Mouse (Mus musculus) CD8-positive naive resting alpha-beta T cell, adult 2 months (primary cell): ENCODE measurements around the gene Ptpdc1.

ENCODE experiments used
- DNase-seq, 2 experiments: peaks; one replicate each; pipeline ENCODE4 v3.0.0; 2022; ENCODE audit warnings: low read depth in 2 of 2, low spot score in 2 of 2

Gene Ptpdc1

GRCm38 (mm10) chr13:48657791-48658190, 32.3 kb upstream of the Ptpdc1 start:
- no peak for DNase-seq

GRCm38 (mm10) chr13:48655637-48656036, 30.2 kb upstream of the Ptpdc1 start:
- DNase-seq, result no peak

- DNase-seq, result peak; percentile 36 to 49
Observed at GRCm38 (mm10) chr13:48653788-48654770, 28.6 kb upstream of the Ptpdc1 start.

GRCm38 (mm10) chr13:48651132-48652065, 25.9 kb upstream of the Ptpdc1 start:
- DNase-seq, result no peak

- DNase-seq, result no peak
Observed at GRCm38 (mm10) chr13:48650615-48651014, 25.2 kb upstream of the Ptpdc1 start.

- DNase-seq, result no peak
Observed at GRCm38 (mm10) chr13:48646696-48647095, 21.2 kb upstream of the Ptpdc1 start.

GRCm38 (mm10) chr13:48643991-48644390, 18.5 kb upstream of the Ptpdc1 start:
- no peak for DNase-seq

GRCm38 (mm10) chr13:48643072-48643471, 17.6 kb upstream of the Ptpdc1 start:
- DNase-seq, result no peak

GRCm38 (mm10) chr13:48639570-48639969, 14.1 kb upstream of the Ptpdc1 start:
- DNase-seq, result peak; percentile 25 to 56

GRCm38 (mm10) chr13:48637706-48638105, 12.2 kb upstream of the Ptpdc1 start:
- no peak for DNase-seq

- DNase-seq, result no peak
Observed at GRCm38 (mm10) chr13:48631691-48632090, 6.2 kb upstream of the Ptpdc1 start.

GRCm38 (mm10) chr13:48624968-48625398, 481 bp downstream of the Ptpdc1 start:
- peak in 1 of 2 experiments; percentile 1 for DNase-seq

GRCm38 (mm10) chr13:48618890-48619289, 6.6 kb downstream of the Ptpdc1 start:
- no peak for DNase-seq

- no peak for DNase-seq
Observed at GRCm38 (mm10) chr13:48617774-48618173, 7.7 kb downstream of the Ptpdc1 start.

- DNase-seq, result no peak
Observed at GRCm38 (mm10) chr13:48614525-48614924, 10.9 kb downstream of the Ptpdc1 start.

- DNase-seq, result no peak
Observed at GRCm38 (mm10) chr13:48609106-48609505, 16.4 kb downstream of the Ptpdc1 start.

GRCm38 (mm10) chr13:48604591-48604990, 20.9 kb downstream of the Ptpdc1 start:
- DNase-seq, result no peak

GRCm38 (mm10) chr13:48603296-48603695, 22.2 kb downstream of the Ptpdc1 start:
- no peak for DNase-seq

- DNase-seq, result no peak
Observed at GRCm38 (mm10) chr13:48594605-48595004, 30.9 kb downstream of the Ptpdc1 start.

- DNase-seq, result no peak
Observed at GRCm38 (mm10) chr13:48594031-48594430, 31.4 kb downstream of the Ptpdc1 start.

GRCm38 (mm10) chr13:48593181-48593580, 32.3 kb downstream of the Ptpdc1 start:
- DNase-seq, result no peak
